Mouse (Mus musculus) midbrain, embryonic 14.5 days (tissue): ENCODE data around the gene Cpne8. TPM values are rescaled to one million over a fixed set of nuclear protein-coding genes. Genes with fewer than 3 reads are reported as not detected.
"Not testable (repeated sequence)": the region's sequence is repeated elsewhere in the genome, so short reads cannot be mapped to it uniquely, and the experiment has no call there.

Experiments used
- ATAC-seq: fragments of 200-750 bp; cut with Nextera tagmentation; 2 replicates; pipeline ENCODE4 v1.8.0; 2017; ENCODE audit warnings: moderate number of reproducible peaks, moderate library complexity; ENCODE audit not compliant: low FRiP score, low TSS enrichment
- DNase-seq: peaks from one replicate; pipeline ENCODE4 v3.0.0-alpha.2; 2015
- H3K27ac ChIP-seq: fragments of 300-500 bp; sonication (generic); replicated peaks from 2 replicates; pipeline ENCODE4 v1.5.1; 2014; ENCODE audit warnings: mild to moderate bottlenecking, low read depth, low read length, moderate library complexity
- H3K27me3 ChIP-seq: fragments of 300-500 bp; sonication (generic); 2 replicates; pipeline ENCODE4 v1.6.1; 2014; ENCODE audit warnings: low read length, control low read depth, mixed read lengths; ENCODE audit not compliant: control insufficient read depth, insufficient read depth
- H3K36me3 ChIP-seq: fragments of 300-500 bp; sonication (generic); 2 replicates; pipeline ENCODE4 v1.6.1; 2014; ENCODE audit warnings: low read length, control low read depth; ENCODE audit not compliant: control insufficient read depth, insufficient read depth
- H3K4me1 ChIP-seq: fragments of 300-500 bp; sonication (generic); 2 replicates; pipeline ENCODE4 v1.6.1; 2014; ENCODE audit warnings: mild to moderate bottlenecking, antibody characterized with exemption, low read length, control low read depth; ENCODE audit not compliant: control insufficient read depth, insufficient read depth
- H3K4me2 ChIP-seq: fragments of 300-500 bp; sonication (generic); 2 replicates; pipeline ENCODE4 v1.6.1; 2014; ENCODE audit warnings: mild to moderate bottlenecking, low read length, moderate library complexity
- H3K4me3 ChIP-seq: fragments of 300-500 bp; sonication (generic); replicated peaks from 2 replicates; pipeline ENCODE4 v1.5.1; 2014; ENCODE audit warnings: low read depth, low read length
- H3K9ac ChIP-seq: fragments of 300-500 bp; sonication (generic); replicated peaks from 2 replicates; pipeline ENCODE4 v1.6.1; 2014; ENCODE audit warnings: mild to moderate bottlenecking, low read length, moderate library complexity
- H3K9me3 ChIP-seq: fragments of 300-500 bp; sonication (generic); 2 replicates; pipeline ENCODE4 v1.6.1; 2016; ENCODE audit warnings: low read length, control low read depth, mixed read lengths; ENCODE audit not compliant: control insufficient read depth
- WGBS: fragments of 180-500 bp; shearing (Covaris S2); extraction: QIAGEN DNeasy Blood & Tissue Kit; methylation state at CpG from one replicate; pipeline ENCODE4 v1.1.7; 2014; 5-methylcytosine and 5-hydroxymethylcytosine counted together
- polyA plus RNA-seq: library from polyadenylated mRNA; unstranded; fragments of >200 nt; fragmentation: Nextera tagmentation; extraction: Ambion mirVana; gene quantifications from 2 replicates; pipeline ENCODE4 v1.2.1, GENCODE M21; 2014

Gene Cpne8
- polyA plus RNA-seq, 1 experiment from 2014 or later, result 11.0 TPM

DNA sequence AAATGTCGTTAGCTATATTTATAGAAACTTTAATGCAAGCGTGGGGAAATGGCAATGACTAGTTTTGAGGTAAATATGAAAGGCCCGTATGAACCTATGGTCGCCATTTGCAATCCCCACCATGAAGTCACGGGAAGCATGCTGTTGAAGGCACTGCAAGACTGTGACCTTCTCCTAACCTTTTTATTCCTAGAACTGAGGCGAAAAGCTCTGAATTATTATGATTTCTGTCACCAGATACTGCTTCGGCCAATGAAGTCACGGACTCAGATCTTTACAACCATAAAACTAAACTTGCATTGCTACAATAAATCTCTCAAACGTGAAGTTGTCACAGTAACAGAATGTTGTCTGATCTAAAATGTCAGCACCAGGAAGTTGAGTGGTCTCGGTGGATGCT is 33.4 kb downstream of the Cpne8 start:
- Histone ChIP-seq H3K27me3 (no peaks in the 10 kb centered on the region), H3K9ac (no peak overlapping the region), H3K4me3 (no peak overlapping the region), H3K36me3 (no peaks in the 10 kb centered on the region), H3K27ac (no peak overlapping the region), H3K4me2 (no peak overlapping the region), H3K4me1 (no peaks in the 10 kb centered on the region), H3K9me3 (no peaks in the 10 kb centered on the region)
- DNase-seq (no peak), ATAC-seq (no peak)
- 88% methylated on average over 10 of the region's 10 CpGs for WGBS

DNA sequence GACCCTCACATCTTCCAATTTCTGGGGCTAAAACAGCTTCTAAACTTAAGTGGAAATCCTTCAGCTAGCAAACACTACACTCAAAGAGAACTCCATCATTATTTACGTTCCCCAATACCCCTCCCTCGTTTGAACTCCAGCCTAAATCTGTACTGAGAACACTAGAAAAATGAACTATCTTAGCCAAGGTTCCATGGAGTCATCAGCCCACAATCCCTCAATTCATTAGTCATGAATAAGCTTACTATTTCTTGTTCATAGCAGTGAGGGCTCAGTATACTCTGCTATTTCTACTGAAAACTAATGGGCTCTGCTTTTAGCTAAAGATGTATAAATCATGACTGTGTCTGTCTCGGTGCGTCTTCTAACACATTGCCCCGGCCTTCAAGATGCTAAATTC is 55.0 kb downstream of the Cpne8 start:
- 88% methylated on average over 5 of the region's 5 CpGs for WGBS
- Histone ChIP-seq H3K27me3 (no peaks in the 10 kb centered on the region), H3K4me1 (no peaks in the 10 kb centered on the region), H3K27ac (no peak overlapping the region), H3K4me3 (no peak overlapping the region), H3K36me3 (no peaks in the 10 kb centered on the region), H3K4me2 (no peak overlapping the region), H3K9ac (no peak overlapping the region), H3K9me3 (no peaks in the 10 kb centered on the region)
- DNase-seq, result no peak
- no peak for ATAC-seq

DNA sequence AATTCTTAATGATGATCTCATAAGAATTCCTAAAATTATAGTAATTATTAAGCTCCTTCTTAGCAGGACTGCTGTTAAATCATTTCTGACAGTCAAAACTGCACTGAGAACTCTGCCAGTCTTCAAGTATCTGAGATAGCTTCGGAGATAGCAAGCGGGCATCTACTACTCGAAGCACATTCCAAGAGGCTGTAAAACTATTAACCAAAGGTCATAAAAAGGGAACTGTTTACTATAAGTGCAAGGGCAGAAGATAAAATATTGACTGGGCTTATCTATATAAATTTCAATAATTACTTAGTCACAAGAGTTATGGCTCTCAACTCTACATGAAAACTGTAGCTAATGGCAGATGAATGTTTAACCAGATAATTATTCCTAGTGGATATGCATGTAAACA is 57.2 kb downstream of the Cpne8 start:
- no peak overlapping the region for H3K27ac ChIP-seq
- no peak overlapping the region for H3K9ac ChIP-seq
- no peaks in the 10 kb centered on the region for H3K4me1 ChIP-seq
- WGBS, result 96% methylated on average over 3 of the region's 3 CpGs
- DNase-seq, result no peak
- no peaks in the 10 kb centered on the region for H3K36me3 ChIP-seq
- H3K4me2 ChIP-seq, result no peak overlapping the region
- no peaks in the 10 kb centered on the region for H3K27me3 ChIP-seq
- ATAC-seq, result no peak
- H3K4me3 ChIP-seq, result no peak overlapping the region
- no peaks in the 10 kb centered on the region for H3K9me3 ChIP-seq

DNA sequence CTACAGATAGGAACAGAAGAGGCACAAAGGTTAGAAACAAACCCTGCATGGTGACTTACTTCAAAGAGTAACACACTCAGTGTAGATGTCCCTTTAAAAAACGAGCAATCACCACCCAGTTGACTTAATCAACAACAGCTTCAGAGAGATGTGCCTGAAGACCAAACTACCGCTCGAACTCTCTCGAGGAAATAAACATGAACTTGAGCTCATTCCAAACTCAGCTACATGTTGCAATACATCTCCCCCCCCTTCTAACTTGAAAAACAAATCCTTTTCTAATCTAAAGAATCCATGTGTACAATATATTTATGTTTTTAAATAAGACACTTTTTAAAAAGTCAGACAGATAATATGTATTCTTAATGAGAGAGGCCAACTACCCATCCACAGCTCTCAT is 59.5 kb downstream of the Cpne8 start:
- H3K4me3 ChIP-seq, result no peak overlapping the region
- 85% methylated on average over 4 of the region's 4 CpGs for WGBS
- no peak overlapping the region for H3K9ac ChIP-seq
- H3K27me3 ChIP-seq, result no peaks in the 10 kb centered on the region
- H3K4me2 ChIP-seq, result no peak overlapping the region
- no peaks in the 10 kb centered on the region for H3K4me1 ChIP-seq
- no peak for ATAC-seq
- H3K27ac ChIP-seq, result no peak overlapping the region
- DNase-seq, result no peak
- H3K36me3 ChIP-seq, result no peaks in the 10 kb centered on the region
- H3K9me3 ChIP-seq, result no peaks in the 10 kb centered on the region

DNA sequence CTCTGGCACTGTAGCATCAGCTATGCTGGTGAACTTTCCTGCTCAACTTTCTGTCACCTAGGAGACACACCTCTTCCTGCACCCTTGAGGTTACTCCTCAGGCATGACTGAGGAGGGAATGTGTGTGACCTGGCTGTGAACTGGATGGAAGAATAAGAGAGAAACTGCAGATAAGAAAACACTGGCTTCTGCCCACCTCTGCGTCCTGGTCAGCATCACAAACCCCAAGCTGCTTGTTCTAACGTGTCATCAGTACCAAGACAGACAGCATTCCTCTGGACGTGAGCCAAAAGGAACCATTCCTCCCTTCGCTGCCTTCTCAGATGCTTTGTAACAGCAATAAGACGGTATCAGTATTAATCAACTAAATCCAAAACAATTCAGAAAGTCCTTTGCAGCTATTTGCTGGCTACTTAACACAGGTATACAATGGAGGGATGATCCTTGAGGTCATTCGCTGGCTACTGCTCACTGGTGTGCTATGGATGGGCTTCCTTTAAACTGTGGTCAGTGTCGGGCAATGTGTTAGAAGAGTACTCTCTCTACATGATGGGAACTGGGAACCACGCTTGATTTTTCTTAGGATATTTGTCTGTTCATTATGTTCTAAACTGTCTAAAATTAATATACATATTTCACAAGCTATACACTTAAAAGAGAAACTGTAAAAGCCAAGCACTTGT is 63.0 kb downstream of the Cpne8 start:
- Histone ChIP-seq H3K36me3 (no peaks in the 10 kb centered on the region), H3K9ac (no peak overlapping the region), H3K27me3 (no peaks in the 10 kb centered on the region), H3K4me3 (no peak overlapping the region), H3K27ac (no peak overlapping the region), H3K9me3 (no peaks in the 10 kb centered on the region), H3K4me1 (no peaks in the 10 kb centered on the region), H3K4me2 (no peak overlapping the region)
- ATAC-seq (no peak), DNase-seq (no peak)
- WGBS, result 77% methylated on average over 8 of the region's 8 CpGs

DNA sequence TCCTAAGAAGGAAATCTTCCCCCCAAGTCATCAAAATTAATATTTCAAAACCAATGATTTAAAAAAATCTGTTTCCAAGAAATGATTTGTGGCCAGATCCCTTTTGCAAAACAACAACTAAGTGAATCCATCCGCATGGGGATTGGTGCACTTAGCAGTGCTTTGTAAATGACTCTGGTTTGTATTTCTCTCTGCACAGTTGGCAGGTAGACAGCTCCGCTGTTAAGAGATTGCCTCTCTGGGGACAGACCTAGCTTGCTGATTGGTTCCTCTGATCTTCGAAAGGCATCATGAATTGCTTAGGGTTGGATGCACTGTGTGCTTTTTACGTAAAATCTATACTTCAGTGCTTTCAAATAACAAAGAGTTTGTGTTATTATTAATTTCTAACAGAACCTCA is 68.5 kb downstream of the Cpne8 start:
- not testable (repeated sequence) for H3K9me3 ChIP-seq, H3K36me3 ChIP-seq, H3K27ac ChIP-seq, H3K4me3 ChIP-seq, H3K4me2 ChIP-seq, H3K9ac ChIP-seq, H3K27me3 ChIP-seq, ATAC-seq, H3K4me1 ChIP-seq
- 73% methylated on average over 4 of the region's 4 CpGs for WGBS
- peak; percentile 30 for DNase-seq

DNA sequence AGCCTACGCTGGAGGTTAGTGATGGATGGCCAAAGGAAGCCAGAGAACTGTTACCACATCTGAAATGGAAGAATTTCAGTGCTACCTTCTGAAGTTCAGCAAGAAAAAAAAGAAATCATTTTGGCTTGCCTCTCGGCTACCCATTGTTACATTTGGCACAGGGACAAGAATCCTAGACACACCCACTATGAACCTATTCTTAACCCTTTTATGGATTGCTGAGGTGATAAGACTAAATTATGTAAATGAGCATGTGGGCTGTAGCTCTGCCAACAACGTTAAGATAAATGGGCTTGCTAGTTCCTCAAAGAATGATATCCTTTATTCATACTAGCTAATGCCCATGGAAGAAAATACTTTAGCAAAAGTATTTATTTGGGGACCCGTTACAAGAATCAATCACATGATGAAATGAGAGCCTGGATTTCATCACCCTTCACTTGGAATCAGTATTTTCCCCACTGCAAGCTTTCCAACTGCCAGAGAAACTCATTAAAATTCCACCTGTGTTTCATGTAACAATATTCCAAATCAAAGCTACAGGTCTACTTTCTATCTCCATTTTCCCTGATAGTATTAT is 69.3 kb downstream of the Cpne8 start:
- H3K4me1 ChIP-seq, result no peaks in the 10 kb centered on the region
- H3K36me3 ChIP-seq, result no peaks in the 10 kb centered on the region
- H3K4me2 ChIP-seq, result no peak overlapping the region
- DNase-seq (no peak), ATAC-seq (no peak)
- WGBS, result 60% methylated on average over 4 of the region's 4 CpGs
- H3K9ac ChIP-seq, result no peak overlapping the region
- H3K27ac ChIP-seq, result no peak overlapping the region
- no peaks in the 10 kb centered on the region for H3K27me3 ChIP-seq
- H3K9me3 ChIP-seq, result no peaks in the 10 kb centered on the region
- no peak overlapping the region for H3K4me3 ChIP-seq

DNA sequence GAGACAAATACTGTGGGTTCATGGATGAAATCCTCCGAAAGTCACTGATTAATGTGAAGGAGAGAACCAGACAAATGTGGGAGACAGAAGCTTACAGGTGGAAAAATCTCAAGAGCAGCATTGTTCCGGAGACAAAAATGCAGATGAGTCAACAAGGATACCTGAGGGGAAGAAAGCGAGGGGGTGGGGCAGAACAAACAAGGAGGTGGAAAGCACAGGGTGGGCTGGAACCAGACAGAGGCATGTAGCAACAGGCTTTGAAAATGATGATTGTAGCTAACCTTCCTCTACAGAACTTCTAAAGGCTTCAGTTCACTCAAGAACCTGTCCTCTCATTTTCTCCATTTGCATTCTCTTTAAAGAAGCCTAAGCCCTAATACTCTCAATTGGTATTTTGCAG is 70.9 kb downstream of the Cpne8 start:
- Histone ChIP-seq H3K4me1 (no peaks in the 10 kb centered on the region), H3K9ac (no peak overlapping the region), H3K36me3 (no peaks in the 10 kb centered on the region), H3K27me3 (no peaks in the 10 kb centered on the region), H3K4me2 (no peak overlapping the region), H3K27ac (no peak overlapping the region), H3K4me3 (no peak overlapping the region), H3K9me3 (no peaks in the 10 kb centered on the region)
- ATAC-seq, result no peak
- DNase-seq, result no peak
- 82% methylated on average over 3 of the region's 3 CpGs for WGBS

DNA sequence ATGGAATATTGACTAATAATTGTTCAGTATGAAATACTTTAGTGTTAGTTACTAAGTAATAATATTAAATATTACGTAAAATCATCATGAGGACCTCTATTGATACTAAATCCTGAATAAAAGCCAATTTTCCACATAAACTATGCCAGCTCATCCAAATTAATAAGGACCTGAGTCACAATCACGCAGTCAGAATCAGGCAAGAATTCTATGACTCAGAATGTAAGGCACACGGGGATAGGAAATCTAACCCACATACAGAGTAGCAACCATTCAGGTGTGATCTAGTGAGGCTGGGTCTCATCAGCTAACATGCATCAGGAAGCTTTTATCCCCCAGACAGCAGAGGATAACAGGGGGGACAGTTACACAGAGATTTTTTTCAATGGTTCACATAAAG is 72.1 kb downstream of the Cpne8 start:
- H3K4me2 ChIP-seq, result no peak overlapping the region
- no peaks in the 10 kb centered on the region for H3K9me3 ChIP-seq
- no peak overlapping the region for H3K4me3 ChIP-seq
- no peaks in the 10 kb centered on the region for H3K27me3 ChIP-seq
- no peaks in the 10 kb centered on the region for H3K36me3 ChIP-seq
- DNase-seq (no peak), ATAC-seq (no peak)
- WGBS, result 95% methylated on average over 3 of the region's 3 CpGs
- no peaks in the 10 kb centered on the region for H3K4me1 ChIP-seq
- no peak overlapping the region for H3K9ac ChIP-seq
- no peak overlapping the region for H3K27ac ChIP-seq
